Mouse (Mus musculus) thymus, postnatal 10 days (tissue): ENCODE results near the gene Fam90a1a.
A peak's percentile ranks its signal among the peaks of the same experiment; 100 is the strongest.
"Not testable (repeated sequence)": the region's sequence is repeated elsewhere in the genome, so short reads cannot be mapped to it uniquely, and the experiment has no call there.

ENCODE experiments used
- DNase-seq, 2 experiments: peaks; one replicate each; pipeline ENCODE4 v3.0.0; 2021; ENCODE audit warnings: low spot score in 2 of 2

The Fam90a1a gene

DNA sequence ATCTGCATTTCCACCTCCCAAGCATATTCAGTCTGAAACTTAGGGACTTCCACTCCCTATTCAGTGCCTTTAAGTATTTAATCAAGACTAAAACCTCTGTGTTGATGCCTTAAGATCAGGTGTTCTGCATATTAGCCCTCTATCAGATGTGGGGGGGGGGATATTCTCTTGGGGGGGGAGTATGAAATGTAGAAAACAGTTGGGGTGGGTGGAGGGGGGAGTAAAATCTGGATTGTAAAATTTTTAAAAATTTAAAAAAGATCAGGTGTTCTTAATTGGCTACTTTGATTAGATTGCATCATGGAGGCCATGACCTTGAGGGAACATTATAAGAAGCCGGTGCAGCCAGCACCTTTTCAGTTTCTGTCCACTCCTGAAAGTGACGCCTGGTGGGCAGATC, at the start of gene Fam90a1a:
Fam90a1a (plus strand) TSS at position 301 of the 400 bp plus-strand sequence.
- no peak for DNase-seq

- no peak for DNase-seq
Observed at GRCm38 (mm10) chr8:21911931-21912330, 46.6 kb upstream of the Fam90a1a start.

GRCm38 (mm10) chr8:21912554-21912953, 46.0 kb upstream of the Fam90a1a start:
- DNase-seq = no peak

GRCm38 (mm10) chr8:21915625-21916024, 42.9 kb upstream of the Fam90a1a start:
- no peak for DNase-seq

- DNase-seq = not testable (repeated sequence)
Observed at GRCm38 (mm10) chr8:21930754-21931153, 27.8 kb upstream of the Fam90a1a start.

GRCm38 (mm10) chr8:21932610-21933009, 25.9 kb upstream of the Fam90a1a start, which contains the start of gene Defb15:
Gene Defb15 (minus strand): TSS chr8:21932710.
- DNase-seq = no peak

- not testable (repeated sequence) for DNase-seq
Observed at GRCm38 (mm10) chr8:21938052-21938451, 20.5 kb upstream of the Fam90a1a start, which contains the start of gene Defb35. Gene Defb35 (plus strand): TSS chr8:21938352.

GRCm38 (mm10) chr8:21946462-21946861, 12.1 kb upstream of the Fam90a1a start, which contains the start of gene Defb13:
Gene Defb13 (plus strand): TSS chr8:21946762.
- DNase-seq = no peak

DNA sequence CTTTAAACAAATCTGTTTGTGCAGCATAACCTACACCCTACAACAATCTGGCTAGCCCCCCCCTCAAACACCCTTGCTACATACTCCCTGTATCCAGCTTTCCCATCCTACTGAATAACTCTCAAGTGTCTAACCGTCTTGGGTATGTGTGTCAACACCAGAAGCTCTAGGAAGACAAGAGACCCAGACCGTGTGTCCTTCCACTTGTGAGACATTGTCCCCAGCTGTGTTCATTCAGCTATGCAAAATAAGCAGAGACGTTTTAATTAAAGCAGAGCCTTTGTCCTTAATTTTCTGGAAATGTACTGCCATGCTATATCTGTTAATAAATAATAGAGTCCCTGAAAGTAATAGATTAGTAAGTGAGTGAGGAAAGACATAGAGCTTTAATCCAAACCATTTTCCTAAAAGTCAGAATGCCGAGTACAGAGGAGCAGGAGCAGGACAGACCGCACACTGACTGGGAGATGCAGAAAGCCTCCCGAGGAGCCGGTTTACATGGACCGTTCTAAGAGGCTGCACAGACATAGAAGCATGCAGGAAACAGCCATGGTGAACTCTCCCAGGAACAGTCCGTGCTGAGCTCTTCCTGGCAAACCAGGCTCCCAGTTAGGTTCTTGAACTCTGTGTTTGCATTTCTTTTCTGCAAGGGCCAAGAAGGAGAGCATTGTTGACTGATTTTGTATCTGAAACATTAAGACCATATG, 11.1 kb upstream of the Fam90a1a start:
- DNase-seq = no peak

- peak in 1 of 2 experiments; percentile 12 for DNase-seq
Observed at GRCm38 (mm10) chr8:21955321-21955720, 3.2 kb upstream of the Fam90a1a start.

GRCm38 (mm10) chr8:21956336-21956735, 2.2 kb upstream of the Fam90a1a start:
- no peak for DNase-seq

DNA sequence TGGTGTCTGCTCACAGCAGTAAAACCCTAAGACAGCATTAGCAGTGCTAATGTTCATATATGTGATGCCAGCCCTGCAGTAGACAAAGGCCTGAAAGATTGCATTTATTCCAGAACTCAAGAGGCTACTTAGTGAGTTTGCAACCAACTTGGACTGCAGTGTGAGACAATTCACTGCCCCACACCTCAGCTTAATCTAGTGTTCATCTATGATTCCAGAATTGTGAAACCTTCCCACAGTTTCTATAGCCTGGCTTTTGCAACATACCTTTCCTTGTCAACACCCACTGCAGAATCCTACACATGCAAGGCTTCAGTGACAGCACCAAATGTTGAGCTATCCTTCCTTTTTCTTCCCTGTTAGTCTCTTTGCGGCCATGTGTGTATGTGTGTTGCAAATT, 8.1 kb downstream of the Fam90a1a start:
- no peak for DNase-seq

GRCm38 (mm10) chr8:21969475-21969874, 11.0 kb downstream of the Fam90a1a start, which contains the start of gene Ccdc70:
Gene Ccdc70 (plus strand): TSS chr8:21969775.
- DNase-seq = no peak

GRCm38 (mm10) chr8:21978193-21978592, 19.7 kb downstream of the Fam90a1a start:
- DNase-seq = no peak

DNA sequence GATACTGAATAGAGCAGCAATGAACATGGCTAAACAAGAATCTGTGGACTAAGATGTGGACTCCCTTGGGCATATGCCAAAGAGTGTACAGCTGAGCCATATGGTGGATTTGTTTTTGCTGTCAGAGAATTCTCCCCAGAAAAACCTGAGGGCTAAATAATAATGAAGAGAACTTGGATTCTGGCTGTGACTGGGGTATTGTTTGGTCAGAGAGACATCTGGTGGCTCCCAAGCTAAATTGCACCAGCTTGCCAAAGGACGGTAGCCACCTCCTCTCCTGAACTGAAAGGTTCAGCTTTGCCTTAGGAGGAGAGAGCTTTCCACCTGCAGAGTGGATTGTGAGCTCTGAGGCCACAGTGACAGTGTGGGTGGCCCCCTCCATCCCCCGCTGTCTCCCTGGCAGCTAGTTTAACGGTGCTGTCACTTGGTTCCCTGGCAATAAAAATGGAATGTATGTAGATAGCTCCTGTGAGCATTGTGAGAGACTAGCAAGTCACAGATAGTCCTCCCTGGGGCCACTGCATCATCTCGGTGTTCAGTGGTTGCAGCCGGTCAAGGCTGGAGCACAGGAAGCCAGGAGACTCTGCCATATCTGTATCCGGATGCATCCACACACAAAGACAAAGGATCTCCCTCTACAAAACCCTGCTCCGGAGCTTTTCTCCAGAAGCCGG, 23.3 kb downstream of the Fam90a1a start:
- DNase-seq = no peak

DNA sequence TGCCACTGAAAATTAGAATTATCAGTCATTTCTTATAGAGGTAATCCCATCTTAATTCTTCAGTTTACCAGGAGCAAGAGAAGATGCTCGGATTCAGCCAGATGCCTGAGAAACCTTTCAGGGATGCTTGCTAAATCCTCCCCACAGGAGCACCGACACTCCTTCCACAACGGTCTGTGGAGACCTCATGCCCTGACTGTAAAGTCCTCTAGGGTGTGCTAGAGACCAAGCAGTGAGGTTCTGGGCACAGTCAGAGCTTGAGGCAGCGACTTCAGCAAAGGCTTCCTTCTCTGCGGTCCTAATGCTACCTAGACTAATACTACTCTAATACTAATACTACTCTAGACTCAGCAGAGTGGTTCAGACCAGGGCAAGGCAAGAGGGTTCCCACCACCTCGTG, 33.7 kb downstream of the Fam90a1a start:
- DNase-seq = no peak

GRCm38 (mm10) chr8:21995181-21995580, 36.7 kb downstream of the Fam90a1a start:
- DNase-seq = no peak

DNA sequence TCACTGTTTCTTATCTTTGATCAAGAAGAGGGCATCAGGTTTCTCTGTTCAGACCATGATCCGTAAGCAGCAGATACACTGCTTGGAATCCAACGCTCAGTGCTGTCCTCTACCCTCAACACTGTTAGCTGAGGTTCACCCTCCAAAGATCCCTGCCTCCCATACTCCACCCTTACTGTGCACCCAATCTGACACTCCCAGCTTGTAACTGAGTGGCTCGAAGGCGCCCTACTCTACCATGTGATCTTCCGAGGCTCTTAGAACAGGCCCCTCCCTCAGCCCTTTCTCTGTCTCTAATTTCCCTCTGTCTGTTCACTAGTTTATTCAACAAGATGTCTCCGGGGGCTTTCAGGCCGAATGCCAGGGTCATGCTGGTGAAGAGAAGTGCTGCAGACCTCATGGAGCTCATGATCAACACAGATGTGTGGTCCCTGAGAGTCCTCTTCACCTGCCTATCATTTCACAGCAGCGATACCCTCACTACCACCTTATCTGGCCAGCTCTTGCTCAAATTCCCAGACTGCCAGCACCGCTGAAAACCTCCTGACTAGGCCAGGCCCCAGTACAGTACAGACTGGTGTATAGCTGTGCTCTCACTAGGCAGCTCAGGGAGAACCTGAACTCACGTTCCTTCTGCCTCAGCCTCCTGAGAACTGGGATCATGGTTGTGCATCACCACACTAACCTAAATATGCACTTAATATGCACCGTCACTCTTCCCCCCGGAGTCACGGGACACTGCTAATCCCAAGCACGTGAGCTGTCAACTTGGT, 46.4 kb downstream of the Fam90a1a start:
- DNase-seq = no peak

DNA sequence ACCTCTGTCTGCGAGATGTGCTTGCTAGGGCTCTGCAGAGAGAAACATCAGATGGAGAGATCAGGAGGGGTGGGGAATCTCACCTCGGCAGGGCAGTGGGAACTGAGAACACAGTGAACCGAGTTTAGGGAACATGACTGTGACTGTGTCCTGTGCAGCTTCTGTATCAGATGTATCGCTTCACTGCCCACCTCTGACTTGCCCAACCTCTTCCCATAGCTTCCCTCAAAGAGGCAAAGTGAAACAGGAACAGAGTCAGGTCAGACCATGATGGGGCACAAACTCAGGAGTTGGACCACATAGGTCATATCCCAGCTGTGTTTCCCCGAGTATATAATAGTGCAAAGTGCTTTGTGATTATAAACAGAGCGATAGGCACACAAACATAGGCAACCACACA, 47.9 kb downstream of the Fam90a1a start:
- no peak for DNase-seq

- DNase-seq = no peak
Observed at GRCm38 (mm10) chr8:22009403-22009802, 50.9 kb downstream of the Fam90a1a start.

GRCm38 (mm10) chr8:22013034-22013707, 54.7 kb downstream of the Fam90a1a start:
- DNase-seq = no peak
